Mouse (Mus musculus) C2C12 (cell line): Measurements from ENCODE around the gene Ltbp1.

Source experiments
- CEBPB ChIP-seq: IDR thresholded peaks from one replicate; pipeline ENCODE4 v1.6.1; 2011; ENCODE audit warnings: low read depth, mild to moderate bottlenecking, control low read depth, moderate library complexity
- CTCF ChIP-seq: IDR thresholded peaks from one replicate; pipeline ENCODE4 v1.5.1; 2011; ENCODE audit not compliant: control insufficient read depth, insufficient read depth, insufficient read length
- FOSL1 ChIP-seq: IDR thresholded peaks from one replicate; pipeline ENCODE4 v1.8.0; 2011; ENCODE audit warnings: mild to moderate bottlenecking, low read length; ENCODE audit not compliant: poor library complexity, insufficient read depth, severe bottlenecking
- MAX ChIP-seq: IDR thresholded peaks from one replicate; pipeline ENCODE4 v1.6.1; 2011; ENCODE audit warnings: mild to moderate bottlenecking, control low read depth
- USF1 ChIP-seq: IDR thresholded peaks from one replicate; pipeline ENCODE4 v1.6.1; 2011; ENCODE audit warnings: low read depth, mild to moderate bottlenecking, control low read depth, moderate library complexity

GRCm38 (mm10) chr17:75161931-75162330, 156.6 kb downstream of the Ltbp1 start:
- no peak for TF ChIP-seq CTCF
- no peak for TF ChIP-seq USF1
- no peak for TF ChIP-seq MAX
- no peak for TF ChIP-seq FOSL1
- TF ChIP-seq CEBPB = no peak
